Mouse (Mus musculus) forebrain, embryonic 14.5 days (tissue): ENCODE measurements at regions not wholly inside any gene's neighbourhood (a gene's known extent, or its start where the extent isn't known, plus 50 kb on each side); places are given as distances from the start of the nearest gene placed in this dataset.

Source experiments
- ATAC-seq: fragments of 200-750 bp; cut with Nextera tagmentation; 2 replicates; pipeline ENCODE4 v1.8.0; 2017; ENCODE audit warnings: mild to moderate bottlenecking, moderate library complexity
- DNase-seq: peaks from one replicate; pipeline ENCODE4 v3.0.0-alpha.2; 2015; ENCODE audit warnings: low spot score
- H3K27ac ChIP-seq: fragments of 300-500 bp; sonication (generic); 2 replicates; pipeline ENCODE4 v1.5.1; 2014; ENCODE audit warnings: low read depth, mild to moderate bottlenecking, control low read depth, low read length, moderate library complexity
- H3K27me3 ChIP-seq: fragments of 300-500 bp; sonication (generic); replicated peaks from 2 replicates; pipeline ENCODE4 v1.6.1; 2014; ENCODE audit warnings: low read length, control low read depth, mixed read lengths; ENCODE audit not compliant: control insufficient read depth, insufficient read depth
- H3K36me3 ChIP-seq: fragments of 300-500 bp; sonication (generic); 2 replicates; pipeline ENCODE4 v1.6.1; 2014; ENCODE audit warnings: low read length, control low read depth; ENCODE audit not compliant: control insufficient read depth, insufficient read depth
- H3K4me1 ChIP-seq: fragments of 300-500 bp; sonication (generic); 2 replicates; pipeline ENCODE4 v1.6.1; 2014; ENCODE audit warnings: antibody characterized with exemption, low read length, control low read depth; ENCODE audit not compliant: control insufficient read depth, insufficient read depth
- H3K4me2 ChIP-seq: fragments of 300-500 bp; sonication (generic); 2 replicates; pipeline ENCODE4 v1.6.1; 2014; ENCODE audit warnings: mild to moderate bottlenecking, control low read depth, low read length
- H3K4me3 ChIP-seq: fragments of 300-500 bp; sonication (generic); 2 replicates; pipeline ENCODE4 v1.5.1; 2014; ENCODE audit warnings: low read depth, low read length, control low read depth
- H3K9ac ChIP-seq: fragments of 300-500 bp; sonication (generic); 2 replicates; pipeline ENCODE4 v1.6.1; 2014; ENCODE audit warnings: mild to moderate bottlenecking, low read length, control low read depth, moderate library complexity
- H3K9me3 ChIP-seq: fragments of 300-500 bp; sonication (generic); replicated peaks from 2 replicates; pipeline ENCODE4 v1.6.1; 2016; ENCODE audit warnings: low read length, control low read depth, mixed read lengths; ENCODE audit not compliant: control insufficient read depth
- WGBS: fragments of 180-500 bp; shearing (Covaris S2); extraction: QIAGEN DNeasy Blood & Tissue Kit; methylation state at CpG from one replicate; pipeline ENCODE4 v1.1.7; 2014; 5-methylcytosine and 5-hydroxymethylcytosine counted together

GRCm38 (mm10) chr17:68961160-68961559 is 114.3 kb upstream of the Epb41l3 start:
- no peak for ATAC-seq
- H3K27ac ChIP-seq, result no peak overlapping the region
- no peaks in the 10 kb centered on the region for H3K27me3 ChIP-seq
- H3K4me2 ChIP-seq, result no peak overlapping the region
- no peak overlapping the region for H3K4me3 ChIP-seq
- H3K36me3 ChIP-seq, result no peaks in the 10 kb centered on the region
- H3K9ac ChIP-seq, result no peak overlapping the region
- no peak for DNase-seq
- H3K4me1 ChIP-seq, result no peaks in the 10 kb centered on the region
- 83% methylated on average over 2 of the region's 2 CpGs for WGBS
- no peaks in the 10 kb centered on the region for H3K9me3 ChIP-seq

DNA sequence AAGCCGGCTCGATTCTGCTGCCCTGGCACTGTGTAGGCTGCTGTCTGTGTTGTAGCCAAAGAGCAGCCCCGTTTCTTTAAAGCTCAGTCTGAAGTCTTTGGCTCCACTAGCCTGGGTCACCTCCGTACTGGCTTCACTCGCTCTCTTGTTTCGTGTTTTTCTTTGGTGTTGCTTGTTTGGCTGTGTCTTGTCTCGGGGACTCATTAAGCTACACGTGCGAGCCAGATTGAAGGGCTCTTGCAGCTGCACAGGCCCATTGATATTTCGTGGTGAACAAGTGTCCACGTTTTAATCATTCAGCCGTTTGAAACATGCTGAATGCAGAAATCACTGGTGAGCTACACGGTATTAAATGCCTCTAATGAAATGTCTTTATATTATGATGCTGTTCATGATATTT is 99.9 kb upstream of the Epb41l3 start:
- peak; percentile 34; the same call in 1 of the 2 replicates for ATAC-seq
- H3K9ac ChIP-seq, result no peak overlapping the region
- H3K27ac ChIP-seq, result no peak overlapping the region
- no peak overlapping the region for H3K4me2 ChIP-seq
- DNase-seq, result peak; percentile 37
- no peaks in the 10 kb centered on the region for H3K4me1 ChIP-seq
- 73% methylated on average over 13 of the region's 13 CpGs for WGBS
- no peaks in the 10 kb centered on the region for H3K36me3 ChIP-seq
- no peak overlapping the region for H3K4me3 ChIP-seq
- no peaks in the 10 kb centered on the region for H3K27me3 ChIP-seq
- no peaks in the 10 kb centered on the region for H3K9me3 ChIP-seq

- no peak for DNase-seq
- H3K9me3 ChIP-seq, result no peaks in the 10 kb centered on the region
- 82% methylated on average over 9 of the region's 9 CpGs for WGBS
- H3K4me1 ChIP-seq, result no peaks in the 10 kb centered on the region
- no peak overlapping the region for H3K4me2 ChIP-seq
- H3K27ac ChIP-seq, result no peak overlapping the region
- no peak for ATAC-seq
- no peak overlapping the region for H3K9ac ChIP-seq
- no peak overlapping the region for H3K4me3 ChIP-seq
- no peaks in the 10 kb centered on the region for H3K36me3 ChIP-seq
- no peaks in the 10 kb centered on the region for H3K27me3 ChIP-seq
These were observed 97.3 kb upstream of the Epb41l3 start for GRCm38 (mm10) chr17:68978151-68978550.

DNA sequence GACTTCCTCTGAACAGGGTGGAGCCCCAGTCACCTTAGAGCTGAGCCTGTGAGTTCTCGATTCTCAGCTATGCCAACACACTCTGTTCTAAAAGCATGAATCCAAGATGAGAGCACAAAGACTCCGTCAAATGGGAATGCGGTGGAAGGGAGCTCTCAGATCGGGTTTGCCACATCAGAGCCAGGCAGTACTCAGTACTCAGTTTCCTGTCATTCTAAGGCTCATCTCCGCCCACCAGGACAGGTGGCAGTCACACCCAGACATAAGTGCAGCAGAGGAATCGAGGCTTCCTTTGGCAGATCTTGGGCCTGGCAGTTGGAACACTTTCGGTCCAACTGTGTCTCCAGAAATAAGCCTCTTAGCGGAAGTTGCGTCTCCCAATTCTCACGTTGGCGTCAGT is 94.4 kb upstream of the Epb41l3 start:
- no peaks in the 10 kb centered on the region for H3K9me3 ChIP-seq
- H3K36me3 ChIP-seq, result no peaks in the 10 kb centered on the region
- no peak overlapping the region for H3K9ac ChIP-seq
- WGBS, result 84% methylated on average over 11 of the region's 11 CpGs
- ATAC-seq (no peak), DNase-seq (no peak)
- no peak overlapping the region for H3K4me3 ChIP-seq
- no peak overlapping the region for H3K4me2 ChIP-seq
- no peaks in the 10 kb centered on the region for H3K4me1 ChIP-seq
- H3K27ac ChIP-seq, result no peak overlapping the region
- no peaks in the 10 kb centered on the region for H3K27me3 ChIP-seq

DNA sequence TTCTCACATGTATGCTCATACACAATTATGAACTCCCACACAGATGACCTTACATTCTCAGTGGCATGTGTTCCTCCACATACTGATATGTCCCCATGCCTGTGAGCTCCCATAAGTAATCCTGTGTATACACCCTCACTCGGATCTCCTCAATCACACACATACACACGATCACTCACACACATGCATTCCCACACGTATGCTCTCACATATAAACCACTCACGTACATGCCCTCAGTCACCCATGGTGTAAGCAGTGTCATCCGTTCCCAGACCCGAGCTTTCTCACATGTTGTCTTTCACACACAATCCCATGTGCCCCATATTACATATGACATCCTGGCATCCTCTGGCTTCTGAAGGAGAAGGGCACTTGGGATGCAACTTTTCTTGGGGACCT is 93.4 kb upstream of the Epb41l3 start:
- H3K4me1 ChIP-seq, result no peaks in the 10 kb centered on the region
- H3K27me3 ChIP-seq, result no peaks in the 10 kb centered on the region
- H3K4me3 ChIP-seq, result no peak overlapping the region
- no peak overlapping the region for H3K27ac ChIP-seq
- 91% methylated on average over 6 of the region's 6 CpGs for whole genome bisulfite sequencing
- H3K36me3 ChIP-seq, result no peaks in the 10 kb centered on the region
- H3K9me3 ChIP-seq, result no peaks in the 10 kb centered on the region
- no peak for DNase-seq
- H3K9ac ChIP-seq, result no peak overlapping the region
- no peak for ATAC-seq
- no peak overlapping the region for H3K4me2 ChIP-seq

- H3K4me1 ChIP-seq, result peaks cover under 1% of the 10 kb centered on the region; the same call in 1 of the 2 replicates
- 95% methylated on average over 3 of the region's 3 CpGs for WGBS
- H3K4me2 ChIP-seq, result no peak overlapping the region
- H3K27ac ChIP-seq, result no peak overlapping the region
- ATAC-seq (no peak), DNase-seq (no peak)
- H3K9ac ChIP-seq, result no peak overlapping the region
- no peaks in the 10 kb centered on the region for H3K36me3 ChIP-seq
- H3K9me3 ChIP-seq, result no peaks in the 10 kb centered on the region
- no peak overlapping the region for H3K4me3 ChIP-seq
- no peaks in the 10 kb centered on the region for H3K27me3 ChIP-seq
These were observed 75.6 kb upstream of the Epb41l3 start for GRCm38 (mm10) chr17:68999913-69000312.

GRCm38 (mm10) chr17:69004051-69004450 is 71.4 kb upstream of the Epb41l3 start:
- peak; percentile 22 for DNase-seq
- WGBS, result 56% methylated on average over 7 of the region's 7 CpGs

DNA sequence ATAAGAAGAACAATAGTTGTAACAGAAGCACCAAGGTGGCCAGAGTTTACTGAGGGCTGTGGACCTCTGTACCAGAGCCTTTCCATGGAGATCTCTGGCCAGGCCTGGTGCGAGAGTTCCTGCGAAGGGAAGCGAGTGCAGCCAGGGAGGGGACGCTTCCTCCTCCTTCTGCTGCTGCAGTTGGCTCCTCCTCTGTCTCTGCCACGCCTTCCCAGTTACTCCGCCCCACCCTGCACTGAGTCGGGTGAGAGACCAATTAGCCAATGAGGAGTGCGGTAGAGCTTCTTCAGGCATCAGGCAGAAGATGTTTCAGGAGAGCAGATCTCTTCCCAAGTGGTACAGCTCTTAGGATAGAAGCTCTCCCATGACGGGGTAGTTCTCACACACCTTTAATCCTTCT is 69.2 kb upstream of the Epb41l3 start:
- ATAC-seq (no peak), DNase-seq (no peak)
- H3K4me1 ChIP-seq, result peaks cover 3% of the 10 kb centered on the region; the same call in 1 of the 2 replicates
- 39% methylated on average over 9 of the region's 9 CpGs for WGBS
- no peaks in the 10 kb centered on the region for H3K9me3 ChIP-seq
- H3K4me2 ChIP-seq, result no peak overlapping the region
- no peak overlapping the region for H3K9ac ChIP-seq
- H3K27me3 ChIP-seq, result no peaks in the 10 kb centered on the region
- H3K27ac ChIP-seq, result no peak overlapping the region
- H3K4me3 ChIP-seq, result no peak overlapping the region
- H3K36me3 ChIP-seq, result no peaks in the 10 kb centered on the region

More at GRCm38 (mm10) chr17:69004051-69004450, 71.4 kb upstream of the Epb41l3 start:
- Histone ChIP-seq H3K9me3 (no peaks in the 10 kb centered on the region), H3K4me3 (no peak overlapping the region), H3K36me3 (no peaks in the 10 kb centered on the region), H3K4me1 (peaks cover 3% of the 10 kb centered on the region; the same call in 1 of the 2 replicates), H3K27ac (no peak overlapping the region), H3K4me2 (no peak overlapping the region), H3K27me3 (no peaks in the 10 kb centered on the region), H3K9ac (no peak overlapping the region)
- ATAC-seq, result no peak
